Mouse (Mus musculus) midbrain, postnatal 0 days (tissue): ENCODE results near the gene Adap2. TPM values are rescaled to one million over a fixed set of nuclear protein-coding genes. Genes with fewer than 3 reads are reported as not detected.

Experiments used
- ATAC-seq: fragments of 200-750 bp; cut with Nextera tagmentation; 2 replicates; pipeline ENCODE4 v1.8.0; 2017; ENCODE audit warnings: moderate number of reproducible peaks, mild to moderate bottlenecking, moderate TSS enrichment, moderate library complexity; ENCODE audit not compliant: low FRiP score
- DNase-seq: peaks from one replicate; pipeline ENCODE4 v3.0.0-alpha.2; 2015; ENCODE audit warnings: low spot score
- H3K27ac ChIP-seq: fragments of 300-500 bp; sonication (generic); 2 replicates; pipeline ENCODE4 v1.5.1; 2014; ENCODE audit warnings: low read depth, mild to moderate bottlenecking, low read length, mixed read lengths
- H3K27me3 ChIP-seq: fragments of 300-500 bp; sonication (generic); 2 replicates; pipeline ENCODE4 v1.6.1; 2014; ENCODE audit warnings: low read length, control low read depth, mixed read lengths; ENCODE audit not compliant: insufficient read depth
- H3K36me3 ChIP-seq: fragments of 300-500 bp; sonication (generic); 2 replicates; pipeline ENCODE4 v1.6.1; 2014; ENCODE audit warnings: low read length, control low read depth, mixed read lengths; ENCODE audit not compliant: insufficient read depth
- H3K4me1 ChIP-seq: fragments of 300-500 bp; sonication (generic); 2 replicates; pipeline ENCODE4 v1.6.1; 2014; ENCODE audit warnings: mild to moderate bottlenecking, control low read depth, antibody characterized with exemption, low read length, mixed read lengths; ENCODE audit not compliant: insufficient read depth
- H3K4me2 ChIP-seq: fragments of 300-500 bp; sonication (generic); 2 replicates; pipeline ENCODE4 v1.6.1; 2014; ENCODE audit warnings: low read depth, mild to moderate bottlenecking, low read length, mixed read lengths; ENCODE audit not compliant: poor library complexity, severe bottlenecking
- H3K4me3 ChIP-seq: fragments of 300-500 bp; sonication (generic); 2 replicates; pipeline ENCODE4 v1.5.1; 2014; ENCODE audit warnings: low read depth, mild to moderate bottlenecking, low read length, moderate library complexity
- H3K9ac ChIP-seq: fragments of 300-500 bp; sonication (generic); replicated peaks from 2 replicates; pipeline ENCODE4 v1.6.1; 2014; ENCODE audit warnings: mild to moderate bottlenecking, low read length, moderate library complexity, mixed read lengths; ENCODE audit not compliant: poor library complexity, severe bottlenecking
- H3K9me3 ChIP-seq: fragments of 300-500 bp; sonication (generic); 2 replicates; pipeline ENCODE4 v1.6.1; 2016; ENCODE audit warnings: low read length, control low read depth
- CTCF ChIP-seq: IDR thresholded peaks from 2 replicates; pipeline ENCODE4 v1.5.1; 2016; ENCODE audit warnings: antibody characterized with exemption, mild to moderate bottlenecking
- WGBS: fragments of 180-500 bp; shearing (Covaris S2); extraction: QIAGEN DNeasy Blood & Tissue Kit; methylation state at CpG from one replicate; pipeline ENCODE4 v1.1.7; 2014; 5-methylcytosine and 5-hydroxymethylcytosine counted together
- polyA plus RNA-seq: library from polyadenylated mRNA; unstranded; fragments of >200 nt; fragmentation: Nextera tagmentation; extraction: Ambion mirVana; gene quantifications from 2 replicates; pipeline ENCODE4 v1.2.1, GENCODE M21; 2015
- total RNA-seq: library from RNA; depleted of rRNA; stranded (reverse); fragments of >200 nt; gene quantifications from 2 replicates; pipeline ENCODE4 v1.2.3, GENCODE M21; 2014

The Adap2 gene
- total and polyA plus RNA-seq, 2 experiments from 2014 or later: 4.0 to 11.2 TPM

GRCm38 (mm10) chr11:80171884-80172283 lies 18.0 kb downstream of the Adap2 start:
- no peak for TF ChIP-seq CTCF
- Histone ChIP-seq H3K9me3 (no peaks in the 10 kb centered on the region), H3K4me3 (no peak overlapping the region), H3K36me3 (no peaks in the 10 kb centered on the region), H3K9ac (no peak overlapping the region), H3K4me1 (no peaks in the 10 kb centered on the region), H3K27ac (no peak overlapping the region), H3K4me2 (no peak overlapping the region), H3K27me3 (no peaks in the 10 kb centered on the region)
- DNase-seq: no peak
- 68% methylated on average over 4 of the region's 4 CpGs for WGBS
- ATAC-seq: no peak

GRCm38 (mm10) chr11:80173963-80174670 lies 20.2 kb downstream of the Adap2 start:
- H3K27ac ChIP-seq: no peak overlapping the region
- no peaks in the 10 kb centered on the region for H3K36me3 ChIP-seq
- H3K4me3 ChIP-seq: no peak overlapping the region
- H3K4me2 ChIP-seq: no peak overlapping the region
- no peak for TF ChIP-seq CTCF
- no peaks in the 10 kb centered on the region for H3K27me3 ChIP-seq
- ATAC-seq (no peak), DNase-seq (no peak)
- WGBS: 83% methylated on average over 11 of the region's 11 CpGs
- H3K9ac ChIP-seq: no peak overlapping the region
- no peaks in the 10 kb centered on the region for H3K9me3 ChIP-seq
- H3K4me1 ChIP-seq: no peaks in the 10 kb centered on the region

GRCm38 (mm10) chr11:80176911-80177895 lies 23.3 kb downstream of the Adap2 start:
- Histone ChIP-seq H3K4me2 (no peak overlapping the region), H3K4me3 (no peak overlapping the region), H3K9ac (no peak overlapping the region), H3K9me3 (no peaks in the 10 kb centered on the region), H3K4me1 (no peaks in the 10 kb centered on the region), H3K27ac (no peak overlapping the region), H3K36me3 (no peaks in the 10 kb centered on the region), H3K27me3 (no peaks in the 10 kb centered on the region)
- WGBS: 78% methylated on average over 11 of the region's 11 CpGs
- DNase-seq (no peak), ATAC-seq (no peak)
- no peak for TF ChIP-seq CTCF

GRCm38 (mm10) chr11:80178316-80178715 lies 24.4 kb downstream of the Adap2 start:
- Histone ChIP-seq H3K4me3 (no peak overlapping the region), H3K9ac (no peak overlapping the region), H3K9me3 (no peaks in the 10 kb centered on the region), H3K36me3 (no peaks in the 10 kb centered on the region), H3K4me2 (no peak overlapping the region), H3K27me3 (no peaks in the 10 kb centered on the region), H3K27ac (no peak overlapping the region), H3K4me1 (no peaks in the 10 kb centered on the region)
- ATAC-seq (no peak), DNase-seq (no peak)
- WGBS: 80% methylated on average over 8 of the region's 8 CpGs
- TF ChIP-seq CTCF: no peak

GRCm38 (mm10) chr11:80181021-80181749 lies 27.3 kb downstream of the Adap2 start:
- no peak overlapping the region for H3K9ac ChIP-seq
- no peaks in the 10 kb centered on the region for H3K36me3 ChIP-seq
- no peaks in the 10 kb centered on the region for H3K27me3 ChIP-seq
- no peaks in the 10 kb centered on the region for H3K9me3 ChIP-seq
- 75% methylated on average over 5 of the region's 5 CpGs for WGBS
- H3K4me2 ChIP-seq: no peak overlapping the region
- DNase-seq (no peak), ATAC-seq (no peak)
- H3K4me1 ChIP-seq: no peaks in the 10 kb centered on the region
- H3K27ac ChIP-seq: no peak overlapping the region
- 0 out of 2 replicates have a peak, but pooled peaks have one; percentile 2 for TF ChIP-seq CTCF
- H3K4me3 ChIP-seq: no peak overlapping the region
